Mouse (Mus musculus) megakaryocyte-erythroid progenitor cell, adult 5-6 weeks (primary cell): ENCODE data around the gene Olfr470. TPM values are rescaled to one million over a fixed set of nuclear protein-coding genes. Genes with fewer than 3 reads are reported as not detected.
"Not testable (repeated sequence)": the region's sequence is repeated elsewhere in the genome, so short reads cannot be mapped to it uniquely, and the experiment has no call there.

Experiments
- ATAC-seq: replicated peaks from 2 replicates; pipeline ENCODE4 v1.8.0; 2016; ENCODE audit warnings: mild to moderate bottlenecking, inconsistent platforms; ENCODE audit not compliant: severe bottlenecking, poor library complexity, low FRiP score, low TSS enrichment
- total RNA-seq, 2 experiments: library from RNA; stranded (forward) in 1 of 2; stranded (reverse) in 1 of 2; fragments of 200-1000, 215-1000 nt in 1 of 2; fragments of >200 nt in 1 of 2; fragmentation: Nextera tagmentation in 1 of 2; gene quantifications; 2 replicates each; pipeline ENCODE4 v1.2.3; 2014 to 2017

The Olfr470 gene
- not detected in 2 replicates for total RNA-seq (2014; fragmentation: Nextera tagmentation)
- total RNA-seq (2017): not detected in 2 replicates

- not testable (repeated sequence) for ATAC-seq
These were observed at the start of gene Olfr470 for GRCm38 (mm10) chr7:107847390-107847789. Gene Olfr470, minus strand, starts transcription at chr7:107847490.

- ATAC-seq: no peak
These were observed 5.6 kb downstream of the Olfr470 start for GRCm38 (mm10) chr7:107841719-107842118.

GRCm38 (mm10) chr7:107825441-107825840 is 21.8 kb downstream of the Olfr470 start, which contains the start of gene Olfr469:
Gene Olfr469, minus strand, starts transcription at chr7:107825541.
- ATAC-seq: not testable (repeated sequence)

- not testable (repeated sequence) for ATAC-seq
These were observed 23.4 kb downstream of the Olfr470 start for GRCm38 (mm10) chr7:107823867-107824266.

GRCm38 (mm10) chr7:107819442-107819841 is 27.8 kb downstream of the Olfr470 start:
- no peak for ATAC-seq

GRCm38 (mm10) chr7:107811963-107812362 is 35.3 kb downstream of the Olfr470 start, which contains the start of gene Olfr467:
Gene Olfr467, plus strand, starts transcription at chr7:107812263.
- no peak for ATAC-seq

GRCm38 (mm10) chr7:107802138-107802537 is 45.2 kb downstream of the Olfr470 start:
- no peak for ATAC-seq

GRCm38 (mm10) chr7:107801108-107801507 is 46.2 kb downstream of the Olfr470 start, which contains the start of gene Ovch2:
Gene Ovch2, minus strand, starts transcription at chr7:107801208.
- ATAC-seq: no peak

- no peak for ATAC-seq
These were observed 50.8 kb downstream of the Olfr470 start for GRCm38 (mm10) chr7:107796500-107796899.

Other genes starting within 250 kb of the Olfr470 start
- not detected in 2 replicates for gene 5330417H12Rik, start 222.3 kb downstream of the Olfr470 start, total RNA-seq (2014; fragmentation: Nextera tagmentation)
- gene 5330417H12Rik, start 222.3 kb downstream of the Olfr470 start, total RNA-seq (2017): not detected in 2 replicates
- gene Cyb5r2, start 89.5 kb downstream of the Olfr470 start, total RNA-seq (2014; fragmentation: Nextera tagmentation): not detected in 2 replicates
- gene Cyb5r2, start 89.5 kb downstream of the Olfr470 start, total RNA-seq (2017): not detected in 2 replicates
- gene Ovch2, start 46.3 kb downstream of the Olfr470 start, total RNA-seq (2014; fragmentation: Nextera tagmentation): not detected in 2 replicates
- gene Ovch2, start 46.3 kb downstream of the Olfr470 start, total RNA-seq (2017): not detected in 2 replicates
- gene Olfr467, start 35.2 kb downstream of the Olfr470 start, total RNA-seq (2014; fragmentation: Nextera tagmentation): not detected in 2 replicates
- gene Olfr467, start 35.2 kb downstream of the Olfr470 start, total RNA-seq (2017): not detected in 2 replicates
- gene Olfr469, start 21.9 kb downstream of the Olfr470 start, total RNA-seq (2014; fragmentation: Nextera tagmentation): not detected in 2 replicates
- gene Olfr469, start 21.9 kb downstream of the Olfr470 start, total RNA-seq (2017): not detected in 2 replicates
- not detected in 2 replicates for gene Olfr472, start 50.4 kb upstream of the Olfr470 start, total RNA-seq (2014; fragmentation: Nextera tagmentation)
- gene Olfr472, start 50.4 kb upstream of the Olfr470 start, total RNA-seq (2017): not detected in 2 replicates
- gene Olfr473, start 83.0 kb upstream of the Olfr470 start, total RNA-seq (2014; fragmentation: Nextera tagmentation): not detected in 2 replicates
- not detected in 2 replicates for gene Olfr473, start 83.0 kb upstream of the Olfr470 start, total RNA-seq (2017)
- not detected in 2 replicates for gene Olfr474, start 107.2 kb upstream of the Olfr470 start, total RNA-seq (2014; fragmentation: Nextera tagmentation)
- not detected in 2 replicates for gene Olfr474, start 107.2 kb upstream of the Olfr470 start, total RNA-seq (2017)
- gene Olfr476, start 117.3 kb upstream of the Olfr470 start, total RNA-seq (2014; fragmentation: Nextera tagmentation): not detected in 2 replicates
- gene Olfr476, start 117.3 kb upstream of the Olfr470 start, total RNA-seq (2017): not detected in 2 replicates
- not detected in 2 replicates for gene Olfr477, start 139.2 kb upstream of the Olfr470 start, total RNA-seq (2014; fragmentation: Nextera tagmentation)
- not detected in 2 replicates for gene Olfr477, start 139.2 kb upstream of the Olfr470 start, total RNA-seq (2017)
- gene Olfr478, start 186.5 kb upstream of the Olfr470 start, total RNA-seq (2014; fragmentation: Nextera tagmentation): not detected in 2 replicates
- not detected in 2 replicates for gene Olfr478, start 186.5 kb upstream of the Olfr470 start, total RNA-seq (2017)
- not detected in 2 replicates for gene Olfr479, start 203.2 kb upstream of the Olfr470 start, total RNA-seq (2014; fragmentation: Nextera tagmentation)
- gene Olfr479, start 203.2 kb upstream of the Olfr470 start, total RNA-seq (2017): not detected in 2 replicates
- gene Olfr480, start 219.9 kb upstream of the Olfr470 start, total RNA-seq (2014; fragmentation: Nextera tagmentation): not detected in 2 replicates
- not detected in 2 replicates for gene Olfr480, start 219.9 kb upstream of the Olfr470 start, total RNA-seq (2017)
- gene Olfr481, start 232.4 kb upstream of the Olfr470 start, total RNA-seq (2014; fragmentation: Nextera tagmentation): not detected in 2 replicates
- gene Olfr481, start 232.4 kb upstream of the Olfr470 start, total RNA-seq (2017): not detected in 2 replicates